Mouse (Mus musculus): Measurements from ENCODE around the gene Bend3. TPM values are rescaled to one million over a fixed set of nuclear protein-coding genes. Genes with fewer than 3 reads are reported as not detected.

Gene Bend3
- polyA plus RNA-seq, 1 experiment = 4.3 TPM

DNA sequence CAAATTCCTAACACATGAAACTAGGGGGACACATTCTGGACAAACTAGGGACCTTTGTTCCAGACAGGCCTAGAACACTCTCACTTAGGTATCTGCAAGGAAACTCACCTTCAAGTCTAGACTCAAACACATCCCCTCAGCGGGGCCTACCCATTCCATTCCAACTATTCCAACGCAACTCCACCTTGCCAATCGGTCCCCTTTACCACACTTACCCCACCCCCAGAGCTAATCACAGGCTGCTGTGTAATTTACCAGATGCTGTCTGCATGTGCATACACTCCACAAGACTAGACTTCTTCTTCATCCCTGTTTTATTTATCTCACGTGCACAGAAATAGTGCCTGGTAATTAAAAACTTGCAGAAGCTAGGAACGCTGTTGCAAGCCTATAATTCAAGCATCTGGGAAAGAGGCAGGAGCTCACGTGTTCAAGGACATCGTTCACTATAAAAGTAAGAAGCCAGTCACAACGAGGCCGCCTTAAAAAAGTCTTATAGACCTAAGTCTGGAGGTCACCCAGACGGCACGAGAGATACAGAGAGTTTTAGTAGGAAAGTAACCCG lies 61.2 kb downstream of the Bend3 start:
- peak overlapping the region; percentile 93 for H3K4me3 ChIP-seq (ENCODE audit: insufficient read depth, low read length)
- H3K27ac ChIP-seq (ENCODE audit: insufficient read depth, low read length) = no peak overlapping the region
- TF ChIP-seq CTCF (IDR thresholded peaks at IDR 0.05; ENCODE audit: extremely low read depth, insufficient read depth, low read length) (no peak), POLR2A (IDR thresholded peaks at IDR 0.05; ENCODE audit: extremely low read depth, insufficient read depth, low read length) (no peak)
- peaks cover 4% of the 10 kb centered on the region for H3K4me1 ChIP-seq (ENCODE audit: control insufficient read depth, insufficient read depth, low read length)

DNA sequence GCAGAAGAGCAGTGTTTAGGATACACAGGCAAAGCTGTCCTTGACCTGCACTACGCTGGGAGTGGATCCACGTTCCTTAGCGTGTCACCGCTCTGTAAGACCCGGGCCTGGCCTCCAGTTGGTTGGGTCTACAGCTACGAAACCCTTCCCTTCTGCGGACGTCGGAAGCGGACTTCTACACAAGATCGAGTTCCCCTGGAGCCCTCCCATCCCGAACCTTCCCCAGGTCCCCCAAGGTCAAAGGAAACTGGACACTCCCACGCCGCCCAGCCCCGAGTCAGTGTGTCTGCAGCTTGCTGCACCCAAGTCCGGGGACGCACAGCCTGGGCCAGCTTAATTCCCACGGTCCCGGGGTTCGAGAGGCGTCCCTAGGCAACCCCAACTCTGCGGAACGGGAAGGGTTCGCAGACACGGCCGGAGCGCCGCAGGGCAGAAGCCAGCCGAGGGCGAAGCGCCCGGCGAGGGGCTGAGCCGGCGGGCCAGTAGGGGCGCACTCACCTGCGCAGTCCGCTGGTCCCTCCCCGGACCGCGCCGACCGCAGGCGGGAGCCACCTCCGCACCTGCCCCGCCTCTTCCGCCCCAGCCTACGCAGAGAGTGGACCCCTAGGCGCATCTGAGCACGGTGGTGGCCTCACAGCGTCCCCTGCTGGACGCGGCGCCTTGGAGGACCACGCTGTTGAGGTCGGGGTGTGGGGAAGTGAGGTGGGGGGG lies 62.0 kb downstream of the Bend3 start, which contains the start of gene 1700021F05Rik:
1700021F05Rik (minus strand) TSS at position 553 of the 711 bp plus-strand sequence.
- Histone ChIP-seq H3K27ac (ENCODE audit: insufficient read depth, low read length) (peak within 1 kb of the TSS; percentile 49), H3K4me1 (ENCODE audit: control insufficient read depth, insufficient read depth, low read length) (peaks cover 4% of the 10 kb centered on the region), H3K4me3 (ENCODE audit: insufficient read depth, low read length) (peak within 1 kb of the TSS; percentile 93)
- peak; percentile 83 for TF ChIP-seq CTCF (IDR thresholded peaks at IDR 0.05; ENCODE audit: extremely low read depth, insufficient read depth, low read length)
- peak; percentile 44; the same call in 1 of the 2 replicates for TF ChIP-seq POLR2A (IDR thresholded peaks at IDR 0.05; ENCODE audit: extremely low read depth, insufficient read depth, low read length)

GRCm38 (mm10) chr10:43541153-43541544 lies 62.5 kb downstream of the Bend3 start:
- no peak overlapping the region for H3K27ac ChIP-seq (ENCODE audit: insufficient read depth, low read length)
- TF ChIP-seq CTCF (IDR thresholded peaks at IDR 0.05; ENCODE audit: extremely low read depth, insufficient read depth, low read length) (no peak), POLR2A (IDR thresholded peaks at IDR 0.05; ENCODE audit: extremely low read depth, insufficient read depth, low read length) (no peak)
- H3K4me3 ChIP-seq (ENCODE audit: insufficient read depth, low read length) = peak overlapping the region; percentile 93; the same call in 1 of the 2 replicates
- peaks cover 4% of the 10 kb centered on the region for H3K4me1 ChIP-seq (ENCODE audit: control insufficient read depth, insufficient read depth, low read length)

GRCm38 (mm10) chr10:43549411-43549810 lies 70.8 kb downstream of the Bend3 start:
- no peak for TF ChIP-seq CTCF (IDR thresholded peaks at IDR 0.05; ENCODE audit: extremely low read depth, insufficient read depth, low read length)
- TF ChIP-seq POLR2A (IDR thresholded peaks at IDR 0.05; ENCODE audit: extremely low read depth, insufficient read depth, low read length) = no peak
- Histone ChIP-seq H3K4me1 (ENCODE audit: control insufficient read depth, insufficient read depth, low read length) (no peaks in the 10 kb centered on the region), H3K4me3 (ENCODE audit: insufficient read depth, low read length) (no peak overlapping the region), H3K27ac (ENCODE audit: insufficient read depth, low read length) (no peak overlapping the region)

GRCm38 (mm10) chr10:43550923-43551322 lies 72.3 kb downstream of the Bend3 start:
- no peak overlapping the region for H3K27ac ChIP-seq (ENCODE audit: insufficient read depth, low read length)
- H3K4me1 ChIP-seq (ENCODE audit: control insufficient read depth, insufficient read depth, low read length) = no peaks in the 10 kb centered on the region
- H3K4me3 ChIP-seq (ENCODE audit: insufficient read depth, low read length) = no peak overlapping the region
- no peak for TF ChIP-seq POLR2A (IDR thresholded peaks at IDR 0.05; ENCODE audit: extremely low read depth, insufficient read depth, low read length)
- TF ChIP-seq CTCF (IDR thresholded peaks at IDR 0.05; ENCODE audit: extremely low read depth, insufficient read depth, low read length) = no peak

- no peak overlapping the region for H3K4me3 ChIP-seq (ENCODE audit: insufficient read depth, low read length)
- no peak overlapping the region for H3K27ac ChIP-seq (ENCODE audit: insufficient read depth, low read length)
- TF ChIP-seq POLR2A (IDR thresholded peaks at IDR 0.05; ENCODE audit: extremely low read depth, insufficient read depth, low read length) = no peak
- TF ChIP-seq CTCF (IDR thresholded peaks at IDR 0.05; ENCODE audit: extremely low read depth, insufficient read depth, low read length) = no peak
- no peaks in the 10 kb centered on the region for H3K4me1 ChIP-seq (ENCODE audit: control insufficient read depth, insufficient read depth, low read length)
Observed at GRCm38 (mm10) chr10:43551388-43551787, 72.8 kb downstream of the Bend3 start.

- TF ChIP-seq POLR2A (IDR thresholded peaks at IDR 0.05; ENCODE audit: extremely low read depth, insufficient read depth, low read length) = no peak
- Histone ChIP-seq H3K27ac (ENCODE audit: insufficient read depth, low read length) (no peak overlapping the region), H3K4me3 (ENCODE audit: insufficient read depth, low read length) (no peak overlapping the region)
Observed at GRCm38 (mm10) chr10:43557630-43558165, 79.1 kb downstream of the Bend3 start.

DNA sequence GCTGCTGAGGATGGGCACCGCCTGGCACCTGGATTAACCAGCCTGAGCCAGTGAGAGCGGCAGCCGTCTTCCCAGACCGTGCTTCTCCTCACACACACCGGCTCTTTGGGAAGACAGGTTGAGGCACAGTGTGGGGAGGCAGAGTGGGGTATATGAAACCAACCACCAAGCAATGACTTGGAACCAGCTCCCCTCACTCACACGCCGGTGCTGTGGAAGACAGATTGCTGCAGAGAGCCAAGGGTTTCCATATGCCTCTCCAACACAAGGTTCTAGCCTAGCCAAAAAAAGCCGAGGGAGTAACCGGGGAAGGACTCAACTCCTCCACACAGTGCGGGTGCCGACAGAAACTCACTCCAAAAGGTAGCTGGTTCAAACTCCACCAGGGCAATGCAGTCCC lies 80.7 kb downstream of the Bend3 start:
- TF ChIP-seq POLR2A (IDR thresholded peaks at IDR 0.05; ENCODE audit: extremely low read depth, insufficient read depth, low read length) = no peak
- TF ChIP-seq CTCF (IDR thresholded peaks at IDR 0.05; ENCODE audit: extremely low read depth, insufficient read depth, low read length) = no peak
- Histone ChIP-seq H3K4me3 (ENCODE audit: insufficient read depth, low read length) (no peak overlapping the region), H3K4me1 (ENCODE audit: control insufficient read depth, insufficient read depth, low read length) (peaks cover 2% of the 10 kb centered on the region; the same call in 1 of the 2 replicates), H3K27ac (ENCODE audit: insufficient read depth, low read length) (no peak overlapping the region)

More at GRCm38 (mm10) chr10:43557630-43558165, 79.1 kb downstream of the Bend3 start:
- H3K4me1 ChIP-seq (ENCODE audit: control insufficient read depth, insufficient read depth, low read length) = peaks cover 2% of the 10 kb centered on the region; the same call in 1 of the 2 replicates

- TF ChIP-seq CTCF (IDR thresholded peaks at IDR 0.05; ENCODE audit: extremely low read depth, insufficient read depth, low read length) = no peak
Observed at GRCm38 (mm10) chr10:43560765-43561164, 82.1 kb downstream of the Bend3 start.

GRCm38 (mm10) chr10:43561311-43561710 lies 82.7 kb downstream of the Bend3 start:
- Histone ChIP-seq H3K4me1 (ENCODE audit: control insufficient read depth, insufficient read depth, low read length) (peaks cover 2% of the 10 kb centered on the region; the same call in 1 of the 2 replicates), H3K4me3 (ENCODE audit: insufficient read depth, low read length) (no peak overlapping the region), H3K27ac (ENCODE audit: insufficient read depth, low read length) (no peak overlapping the region)
- TF ChIP-seq CTCF (IDR thresholded peaks at IDR 0.05; ENCODE audit: extremely low read depth, insufficient read depth, low read length) = no peak
- TF ChIP-seq POLR2A (IDR thresholded peaks at IDR 0.05; ENCODE audit: extremely low read depth, insufficient read depth, low read length) = no peak

More at GRCm38 (mm10) chr10:43560765-43561164, 82.1 kb downstream of the Bend3 start:
- peaks cover 2% of the 10 kb centered on the region; the same call in 1 of the 2 replicates for H3K4me1 ChIP-seq (ENCODE audit: control insufficient read depth, insufficient read depth, low read length)
- H3K27ac ChIP-seq (ENCODE audit: insufficient read depth, low read length) = no peak overlapping the region
- H3K4me3 ChIP-seq (ENCODE audit: insufficient read depth, low read length) = no peak overlapping the region

Other genes with a start within 250 kb of the Bend3 start
- gene Gm9803, start 45.3 kb downstream of the Bend3 start, polyA plus RNA-seq (2012; rRNA removed) = 24.8 and 26.6 TPM in 2 replicates
- gene 1700021F05Rik, start 62.2 kb downstream of the Bend3 start, polyA plus RNA-seq (2012; rRNA removed) = 30.9 and 37.4 TPM in 2 replicates
- 7.6 and 13.5 TPM in 2 replicates for gene Cd24a, start 99.5 kb downstream of the Bend3 start, polyA plus RNA-seq (2012; rRNA removed)

Data from cortical plate, adult 2 months (tissue).